Mouse (Mus musculus): ENCODE measurements around the gene Camkmt.
A peak's percentile ranks its signal among the peaks of the same experiment; 100 is the strongest.

Gene Camkmt

GRCm38 (mm10) chr17:85113441-85113840 is 23.1 kb downstream of the Camkmt start:
- Histone ChIP-seq H3K27me3 (ENCODE audit: control insufficient read depth, insufficient read depth, low read length, poor library complexity, severe bottlenecking) (no peaks in the 10 kb centered on the region), H3K36me3 (ENCODE audit: control insufficient read depth, insufficient read depth, low read length, poor library complexity, severe bottlenecking) (no peaks in the 10 kb centered on the region)
- no peak for DNase-seq (ENCODE audit: low read depth, low spot score)

- Histone ChIP-seq H3K27me3 (ENCODE audit: control insufficient read depth, insufficient read depth, low read length, poor library complexity, severe bottlenecking) (no peaks in the 10 kb centered on the region), H3K36me3 (ENCODE audit: control insufficient read depth, insufficient read depth, low read length, poor library complexity, severe bottlenecking) (no peaks in the 10 kb centered on the region)
- DNase-seq (ENCODE audit: low read depth, low spot score) = peak; percentile 64
Observed at GRCm38 (mm10) chr17:85116643-85117042, 26.3 kb downstream of the Camkmt start.

GRCm38 (mm10) chr17:85138393-85138792 is 48.0 kb downstream of the Camkmt start:
- DNase-seq (ENCODE audit: low read depth, low spot score) = no peak
- no peaks in the 10 kb centered on the region for H3K36me3 ChIP-seq (ENCODE audit: control insufficient read depth, insufficient read depth, low read length, poor library complexity, severe bottlenecking)
- no peaks in the 10 kb centered on the region; the same call in 1 of the 2 replicates for H3K27me3 ChIP-seq (ENCODE audit: control insufficient read depth, insufficient read depth, low read length, poor library complexity, severe bottlenecking)

- DNase-seq (ENCODE audit: low read depth, low spot score) = no peak
- H3K27me3 ChIP-seq (ENCODE audit: control insufficient read depth, insufficient read depth, low read length, poor library complexity, severe bottlenecking) = no peaks in the 10 kb centered on the region
- H3K36me3 ChIP-seq (ENCODE audit: control insufficient read depth, insufficient read depth, low read length, poor library complexity, severe bottlenecking) = no peaks in the 10 kb centered on the region
Observed at GRCm38 (mm10) chr17:85141621-85142020, 51.3 kb downstream of the Camkmt start.

- no peak for DNase-seq (ENCODE audit: low read depth, low spot score)
- Histone ChIP-seq H3K27me3 (ENCODE audit: control insufficient read depth, insufficient read depth, low read length, poor library complexity, severe bottlenecking) (no peaks in the 10 kb centered on the region), H3K36me3 (ENCODE audit: control insufficient read depth, insufficient read depth, low read length, poor library complexity, severe bottlenecking) (no peaks in the 10 kb centered on the region)
Observed at GRCm38 (mm10) chr17:85142495-85143111, 52.3 kb downstream of the Camkmt start.

GRCm38 (mm10) chr17:85144141-85144540 is 53.8 kb downstream of the Camkmt start:
- no peak for DNase-seq (ENCODE audit: low read depth, low spot score)
- Histone ChIP-seq H3K27me3 (ENCODE audit: control insufficient read depth, insufficient read depth, low read length, poor library complexity, severe bottlenecking) (no peaks in the 10 kb centered on the region), H3K36me3 (ENCODE audit: control insufficient read depth, insufficient read depth, low read length, poor library complexity, severe bottlenecking) (no peaks in the 10 kb centered on the region)

DNA sequence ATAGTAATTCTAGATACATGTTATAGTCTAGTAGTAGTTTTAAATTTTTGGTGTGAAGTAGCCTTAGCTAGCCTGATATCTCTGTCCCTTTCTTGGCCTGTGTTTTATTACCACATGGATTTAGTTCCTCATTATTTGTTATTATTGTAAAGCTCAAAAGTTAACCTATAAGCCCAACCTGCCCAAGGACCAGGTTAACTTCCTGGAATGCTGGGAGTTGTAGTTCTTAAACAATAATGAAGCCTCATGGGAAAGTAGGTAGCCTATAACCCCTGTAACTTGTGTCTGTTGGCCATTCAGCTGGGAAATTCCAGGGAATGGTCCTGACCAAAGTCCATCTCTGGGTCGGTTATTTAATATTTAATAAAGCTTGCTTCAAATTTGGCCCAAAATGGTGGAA is 58.0 kb downstream of the Camkmt start:
- DNase-seq (ENCODE audit: low read depth, low spot score) = no peak
- no peaks in the 10 kb centered on the region for H3K36me3 ChIP-seq (ENCODE audit: control insufficient read depth, insufficient read depth, low read length, poor library complexity, severe bottlenecking)
- H3K27me3 ChIP-seq (ENCODE audit: control insufficient read depth, insufficient read depth, low read length, poor library complexity, severe bottlenecking) = no peaks in the 10 kb centered on the region

- no peaks in the 10 kb centered on the region for H3K27me3 ChIP-seq (ENCODE audit: control insufficient read depth, insufficient read depth, low read length, poor library complexity, severe bottlenecking)
- no peaks in the 10 kb centered on the region for H3K36me3 ChIP-seq (ENCODE audit: control insufficient read depth, insufficient read depth, low read length, poor library complexity, severe bottlenecking)
- no peak for DNase-seq (ENCODE audit: low read depth, low spot score)
Observed at GRCm38 (mm10) chr17:85149211-85149738, 58.9 kb downstream of the Camkmt start.

DNA sequence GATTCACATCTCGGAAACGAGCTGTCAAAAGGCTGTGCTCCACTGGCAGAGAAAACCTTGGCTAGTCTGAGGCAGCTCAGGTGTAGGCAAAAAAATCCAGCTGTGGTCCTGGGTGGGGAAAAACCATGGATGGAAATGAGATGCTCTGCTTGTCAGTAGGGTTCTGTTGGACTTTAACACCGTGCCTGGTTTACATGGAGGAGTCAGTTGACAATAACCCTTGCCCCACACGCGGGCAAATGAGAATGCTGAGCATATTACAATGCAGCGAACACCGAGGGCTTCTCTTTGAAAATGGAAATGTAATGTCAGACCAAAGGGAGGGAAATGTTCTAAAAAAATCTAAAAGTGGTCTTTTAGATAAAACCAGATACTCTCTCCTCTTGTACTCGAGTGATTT is 60.9 kb downstream of the Camkmt start:
- Histone ChIP-seq H3K27me3 (ENCODE audit: control insufficient read depth, insufficient read depth, low read length, poor library complexity, severe bottlenecking) (no peaks in the 10 kb centered on the region), H3K36me3 (ENCODE audit: control insufficient read depth, insufficient read depth, low read length, poor library complexity, severe bottlenecking) (no peaks in the 10 kb centered on the region)
- no peak for DNase-seq (ENCODE audit: low read depth, low spot score)

DNA sequence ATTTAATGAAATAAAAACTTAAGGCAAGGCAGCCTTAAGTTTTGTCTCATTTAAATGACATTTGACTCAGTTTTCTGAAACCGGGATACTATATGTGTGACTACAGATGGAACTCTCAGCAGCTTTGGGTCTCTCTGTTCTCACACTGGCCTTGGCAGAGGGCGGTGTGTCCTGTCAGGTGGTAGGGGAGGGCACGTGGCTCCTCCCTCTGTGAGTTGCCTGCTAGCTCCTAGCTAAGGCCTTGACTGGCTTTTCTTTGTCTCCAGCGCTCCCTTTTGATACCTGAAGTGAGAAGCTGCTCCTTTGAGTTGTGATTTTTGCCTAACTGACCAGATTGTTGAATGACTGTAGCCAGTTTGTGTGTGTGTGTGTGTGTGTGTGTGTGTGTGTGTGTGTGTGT is 67.8 kb downstream of the Camkmt start:
- H3K27me3 ChIP-seq (ENCODE audit: control insufficient read depth, insufficient read depth, low read length, poor library complexity, severe bottlenecking) = no peaks in the 10 kb centered on the region
- no peaks in the 10 kb centered on the region for H3K36me3 ChIP-seq (ENCODE audit: control insufficient read depth, insufficient read depth, low read length, poor library complexity, severe bottlenecking)
- DNase-seq (ENCODE audit: low read depth, low spot score) = no peak

- Histone ChIP-seq H3K27me3 (ENCODE audit: control insufficient read depth, insufficient read depth, low read length, poor library complexity, severe bottlenecking) (no peaks in the 10 kb centered on the region), H3K36me3 (ENCODE audit: control insufficient read depth, insufficient read depth, low read length, poor library complexity, severe bottlenecking) (no peaks in the 10 kb centered on the region)
- no peak for DNase-seq (ENCODE audit: low read depth, low spot score)
Observed at GRCm38 (mm10) chr17:85159526-85159925, 69.2 kb downstream of the Camkmt start.

DNA sequence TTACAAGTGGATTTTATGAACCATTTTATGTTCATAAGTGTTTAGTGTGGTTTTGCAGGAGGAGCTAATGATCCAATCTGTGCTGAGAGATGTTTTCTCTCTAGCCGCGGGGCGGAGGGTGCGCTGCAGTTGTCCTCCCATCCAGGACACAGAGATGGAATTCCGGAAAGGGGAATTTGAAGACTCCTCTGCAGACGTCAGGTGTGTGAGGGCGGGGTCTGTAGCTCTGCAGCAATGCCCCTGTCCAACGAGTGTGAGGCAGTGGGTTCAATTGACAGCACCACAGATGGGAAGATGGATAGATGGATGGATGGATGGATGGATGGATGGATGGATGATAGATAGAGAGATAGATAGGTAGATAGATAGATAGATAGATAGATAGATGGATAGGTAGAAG is 70.4 kb downstream of the Camkmt start:
- DNase-seq (ENCODE audit: low read depth, low spot score) = no peak
- no peaks in the 10 kb centered on the region for H3K27me3 ChIP-seq (ENCODE audit: control insufficient read depth, insufficient read depth, low read length, poor library complexity, severe bottlenecking)
- no peaks in the 10 kb centered on the region for H3K36me3 ChIP-seq (ENCODE audit: control insufficient read depth, insufficient read depth, low read length, poor library complexity, severe bottlenecking)

- DNase-seq (ENCODE audit: low read depth, low spot score) = no peak
- H3K36me3 ChIP-seq (ENCODE audit: control insufficient read depth, insufficient read depth, low read length, poor library complexity, severe bottlenecking) = no peaks in the 10 kb centered on the region
- H3K27me3 ChIP-seq (ENCODE audit: control insufficient read depth, insufficient read depth, low read length, poor library complexity, severe bottlenecking) = no peaks in the 10 kb centered on the region
Observed at GRCm38 (mm10) chr17:85162569-85163271, 72.4 kb downstream of the Camkmt start.

DNA sequence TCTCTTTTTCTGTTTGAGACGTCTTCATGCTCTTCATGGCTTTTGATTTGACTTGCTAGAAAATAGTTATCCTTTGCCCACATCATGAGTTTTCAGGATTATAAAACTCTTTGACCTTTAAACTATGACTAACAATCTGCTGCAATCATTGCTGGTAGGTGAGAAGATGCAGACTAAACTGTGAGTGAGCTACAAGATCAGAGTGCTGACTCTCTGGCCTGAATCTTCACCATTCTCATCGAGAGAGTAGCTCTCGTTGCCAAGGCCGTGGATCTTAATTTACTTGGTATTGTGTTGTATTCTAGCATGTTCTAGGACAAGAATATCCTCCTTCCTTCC is 72.9 kb downstream of the Camkmt start:
- no peak for DNase-seq (ENCODE audit: low read depth, low spot score)
- Histone ChIP-seq H3K36me3 (ENCODE audit: control insufficient read depth, insufficient read depth, low read length, poor library complexity, severe bottlenecking) (no peaks in the 10 kb centered on the region), H3K27me3 (ENCODE audit: control insufficient read depth, insufficient read depth, low read length, poor library complexity, severe bottlenecking) (no peaks in the 10 kb centered on the region)

DNA sequence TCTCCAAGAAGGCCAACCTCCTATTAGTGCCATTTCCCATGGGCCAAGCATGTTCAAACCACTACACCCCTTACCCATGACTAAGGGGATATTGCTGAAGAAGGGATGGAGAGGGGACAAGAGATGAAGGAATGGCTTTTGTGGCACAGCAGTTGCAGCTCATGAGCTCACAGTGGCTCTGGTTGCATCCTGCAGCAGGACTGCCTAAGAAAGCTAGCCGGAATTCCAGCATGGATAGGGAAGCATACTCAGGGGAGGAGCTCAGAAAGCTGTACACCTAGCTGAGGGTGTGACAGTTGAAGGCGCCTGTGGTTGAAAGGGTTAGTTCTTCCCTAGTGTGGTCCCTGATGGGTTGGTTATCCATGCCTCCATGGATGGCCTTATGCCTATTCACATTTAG is 78.4 kb downstream of the Camkmt start:
- DNase-seq (ENCODE audit: low read depth, low spot score) = no peak

More for the DNA sequence above, 78.4 kb downstream of the Camkmt start:
- Histone ChIP-seq H3K27me3 (ENCODE audit: control insufficient read depth, insufficient read depth, low read length, poor library complexity, severe bottlenecking) (no peaks in the 10 kb centered on the region), H3K36me3 (ENCODE audit: control insufficient read depth, insufficient read depth, low read length, poor library complexity, severe bottlenecking) (no peaks in the 10 kb centered on the region)

Measured in splenic B cell, adult 2 months (primary cell).